Mouse (Mus musculus) heart, embryonic 11.5 days (tissue): ENCODE data around the gene Sema5a. TPM values are rescaled to one million over a fixed set of nuclear protein-coding genes. Genes with fewer than 3 reads are reported as not detected.
A peak's percentile ranks its signal among the peaks of the same experiment; 100 is the strongest.
"Not testable (repeated sequence)": the region's sequence is repeated elsewhere in the genome, so short reads cannot be mapped to it uniquely, and the experiment has no call there.

Source experiments
- ATAC-seq: fragments of 200-750 bp; cut with Nextera tagmentation; replicated peaks from 2 replicates; pipeline ENCODE4 v1.8.0; 2017; ENCODE audit warnings: moderate library complexity; ENCODE audit not compliant: insufficient number of reproducible peaks, low FRiP score, low TSS enrichment
- H3K27ac ChIP-seq: fragments of 300-500 bp; sonication (generic); 2 replicates; pipeline ENCODE4 v1.5.1; 2014; ENCODE audit warnings: mild to moderate bottlenecking, low read depth, low read length
- H3K27me3 ChIP-seq: fragments of 300-500 bp; sonication (generic); 2 replicates; pipeline ENCODE4 v1.6.1; 2014; ENCODE audit warnings: mild to moderate bottlenecking, low read length, mixed read lengths; ENCODE audit not compliant: control insufficient read depth, insufficient read depth
- H3K36me3 ChIP-seq: fragments of 300-500 bp; sonication (generic); 2 replicates; pipeline ENCODE4 v1.6.1; 2014; ENCODE audit warnings: mild to moderate bottlenecking, low read length, moderate library complexity, mixed read lengths; ENCODE audit not compliant: control insufficient read depth, insufficient read depth
- H3K4me1 ChIP-seq: fragments of 300-500 bp; sonication (generic); 2 replicates; pipeline ENCODE4 v1.6.1; 2014; ENCODE audit warnings: low read length; ENCODE audit not compliant: control insufficient read depth, insufficient read depth
- H3K4me2 ChIP-seq: fragments of 300-500 bp; sonication (generic); 2 replicates; pipeline ENCODE4 v1.6.1; 2014; ENCODE audit warnings: mild to moderate bottlenecking, moderate library complexity
- H3K4me3 ChIP-seq: fragments of 300-500 bp; sonication (generic); 2 replicates; pipeline ENCODE4 v1.5.1; 2014; ENCODE audit warnings: low read depth, low read length
- H3K9ac ChIP-seq: fragments of 300-500 bp; sonication (generic); 2 replicates; pipeline ENCODE4 v1.6.1; 2014; ENCODE audit warnings: mild to moderate bottlenecking, low read depth, low read length, moderate library complexity
- H3K9me3 ChIP-seq: fragments of 300-500 bp; sonication (generic); replicated peaks from 2 replicates; pipeline ENCODE4 v1.6.1; 2016; ENCODE audit warnings: low read length; ENCODE audit not compliant: control insufficient read depth
- WGBS: fragments of 180-500 bp; shearing (Covaris S2); extraction: QIAGEN DNeasy Blood & Tissue Kit; methylation state at CpG from one replicate; pipeline ENCODE4 v1.1.7; 2014; ENCODE audit not compliant: insufficient replicate concordance; 5-methylcytosine and 5-hydroxymethylcytosine counted together
- polyA plus RNA-seq: library from polyadenylated mRNA; unstranded; fragments of >200 nt; fragmentation: Nextera tagmentation; extraction: Ambion mirVana; gene quantifications from 2 replicates; pipeline ENCODE4 v1.2.1, GENCODE M21; 2014

Gene Sema5a
- 2.9 and 3.8 TPM in 2 replicates for polyA plus RNA-seq

DNA sequence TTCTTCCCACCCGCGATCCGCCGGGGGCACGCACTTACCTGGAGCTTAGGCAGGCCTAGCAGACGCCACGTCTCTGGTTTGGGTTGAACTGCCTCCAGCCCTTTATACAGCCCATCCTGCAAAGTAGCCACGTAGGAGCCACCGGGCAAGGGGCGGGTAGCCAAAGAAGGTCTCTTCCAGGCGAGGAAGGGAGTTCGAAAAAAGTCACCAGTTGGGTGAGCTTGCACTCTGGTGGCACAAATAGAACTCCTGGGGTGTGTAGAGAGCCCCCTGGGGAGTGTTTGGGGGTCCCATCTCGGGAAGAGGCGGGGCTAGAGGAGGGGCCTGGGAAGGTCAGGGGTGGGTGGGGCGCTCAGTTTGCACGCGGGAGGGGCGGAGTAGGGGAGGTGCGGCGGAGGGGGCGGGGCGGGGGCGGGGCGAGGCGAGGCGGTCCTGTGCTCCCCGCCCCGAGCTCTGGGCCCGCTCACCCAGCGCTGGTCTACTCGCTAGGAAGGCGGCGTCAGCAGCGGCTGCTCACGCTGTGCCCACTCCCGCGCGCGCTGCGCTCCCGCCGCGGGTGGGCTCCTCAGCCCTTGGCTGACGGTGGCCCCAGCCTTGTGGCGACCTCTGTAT is at the start of gene Sema5a:
Gene Sema5a (plus strand): TSS at position 467 of the 612 bp plus-strand sequence.
- H3K27ac ChIP-seq: no peak within 1 kb of the TSS
- peaks cover 11% of the 10 kb centered on the region; the same call in 1 of the 2 replicates for H3K4me1 ChIP-seq
- ATAC-seq: peak; percentile 84
- under 1% methylated on average over 19 of the region's 45 CpGs for WGBS
- no peaks in the 10 kb centered on the region for H3K36me3 ChIP-seq
- peak within 1 kb of the TSS; percentile 69 for H3K9ac ChIP-seq
- H3K4me3 ChIP-seq: peak within 1 kb of the TSS; percentile 60
- peak within 1 kb of the TSS; percentile 100 for H3K4me2 ChIP-seq
- H3K27me3 ChIP-seq: no peaks in the 10 kb centered on the region
- no peaks in the 10 kb centered on the region for H3K9me3 ChIP-seq

DNA sequence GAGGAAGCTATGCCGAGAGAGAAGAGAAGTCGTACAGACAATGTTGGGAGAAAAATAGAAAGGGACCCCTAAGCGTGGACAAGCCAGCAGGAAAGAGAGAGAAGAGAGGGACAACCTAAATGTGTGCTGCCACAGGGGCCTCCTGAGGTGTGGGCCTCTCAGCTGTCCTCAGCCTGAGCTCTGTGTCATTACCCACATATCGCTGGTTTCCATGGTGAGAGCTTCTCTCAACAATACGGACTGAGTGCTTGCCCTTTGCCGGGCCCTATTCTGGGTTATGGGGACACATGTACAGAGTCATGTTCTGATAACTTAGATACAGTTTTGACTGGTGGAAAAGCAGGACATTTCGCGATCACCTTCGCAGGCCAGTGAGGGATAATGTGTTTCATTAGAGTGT is 46.5 kb upstream of the Sema5a start:
- no peaks in the 10 kb centered on the region for H3K27me3 ChIP-seq
- WGBS: 62% methylated on average over 9 of the region's 9 CpGs
- no peak overlapping the region for H3K4me2 ChIP-seq
- no peak overlapping the region for H3K4me3 ChIP-seq
- H3K4me1 ChIP-seq: no peaks in the 10 kb centered on the region
- no peak overlapping the region for H3K9ac ChIP-seq
- no peaks in the 10 kb centered on the region for H3K36me3 ChIP-seq
- no peaks in the 10 kb centered on the region for H3K9me3 ChIP-seq
- no peak overlapping the region for H3K27ac ChIP-seq
- 0 out of 2 replicates have a peak, but pooled peaks have one; percentile 52 for ATAC-seq

DNA sequence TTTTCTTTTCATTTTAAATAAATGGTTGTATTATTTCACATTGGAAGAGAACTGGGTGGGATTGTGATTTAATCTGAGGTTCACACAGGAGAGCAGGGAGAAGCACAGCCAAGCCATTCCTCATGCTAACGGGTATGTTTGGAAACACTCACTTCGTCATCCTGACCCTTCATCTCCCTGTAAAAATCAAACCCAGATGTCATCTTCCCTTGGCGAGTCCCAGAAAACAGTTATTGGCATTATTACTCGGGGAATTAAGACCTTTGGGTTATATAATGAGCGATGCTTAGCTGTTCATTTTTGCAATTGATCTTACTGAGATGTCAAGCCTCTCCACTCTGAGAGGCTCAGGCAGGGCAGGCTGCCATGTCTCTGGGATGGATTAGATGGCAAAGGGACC is 46.0 kb upstream of the Sema5a start:
- Histone ChIP-seq H3K4me2 (no peak overlapping the region), H3K27ac (no peak overlapping the region), H3K9ac (no peak overlapping the region), H3K9me3 (no peaks in the 10 kb centered on the region), H3K27me3 (no peaks in the 10 kb centered on the region), H3K4me1 (no peaks in the 10 kb centered on the region), H3K4me3 (no peak overlapping the region), H3K36me3 (no peaks in the 10 kb centered on the region)
- 74% methylated on average over 5 of the region's 5 CpGs for WGBS
- no peak for ATAC-seq

DNA sequence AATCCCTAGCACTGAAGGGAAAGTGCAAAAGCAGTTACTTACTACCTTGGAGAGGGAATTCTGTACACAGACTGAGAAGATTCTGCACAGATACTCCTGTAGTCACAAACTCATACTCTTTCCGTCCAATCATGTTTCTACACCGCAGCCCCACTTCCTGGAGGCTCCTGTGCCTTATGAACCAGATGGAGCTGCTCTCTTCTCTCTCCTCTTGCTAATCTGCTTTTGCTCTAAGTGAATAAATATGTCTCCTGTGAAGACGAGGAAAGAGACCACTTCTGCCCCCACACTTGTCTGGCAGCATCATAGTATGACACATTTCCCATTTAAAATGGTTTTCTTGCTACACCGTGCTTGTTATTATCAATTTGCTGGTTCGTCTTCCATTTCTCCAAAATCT is 41.4 kb upstream of the Sema5a start:
- WGBS: 76% methylated on average over 5 of the region's 5 CpGs
- Histone ChIP-seq H3K4me3 (no peak overlapping the region), H3K4me1 (no peaks in the 10 kb centered on the region), H3K9me3 (no peaks in the 10 kb centered on the region), H3K9ac (no peak overlapping the region), H3K27ac (no peak overlapping the region), H3K4me2 (no peak overlapping the region), H3K36me3 (no peaks in the 10 kb centered on the region), H3K27me3 (no peaks in the 10 kb centered on the region)
- ATAC-seq: no peak

DNA sequence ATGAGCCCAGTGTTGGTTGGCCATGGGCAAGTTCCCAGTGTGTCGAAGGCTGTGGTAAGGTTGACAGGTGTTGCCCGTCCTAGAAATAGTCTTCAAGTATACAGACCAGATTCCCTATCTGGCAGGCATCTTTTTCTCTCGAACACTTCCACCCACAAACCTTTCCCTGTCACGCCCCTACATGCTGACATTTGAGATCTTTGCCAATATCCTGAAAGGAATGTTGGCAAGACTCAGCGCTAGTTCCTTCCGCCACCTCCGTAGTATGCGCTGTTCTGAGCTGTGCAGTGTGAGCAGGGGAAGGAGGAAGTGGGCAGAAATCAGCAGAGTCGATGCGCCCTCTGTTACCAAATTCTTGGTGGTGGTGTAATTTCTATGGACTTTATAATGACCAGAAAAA is 39.7 kb upstream of the Sema5a start:
- Histone ChIP-seq H3K4me1 (no peaks in the 10 kb centered on the region), H3K4me3 (no peak overlapping the region), H3K36me3 (no peaks in the 10 kb centered on the region), H3K4me2 (no peak overlapping the region), H3K9ac (no peak overlapping the region), H3K27me3 (no peaks in the 10 kb centered on the region), H3K9me3 (no peaks in the 10 kb centered on the region), H3K27ac (no peak overlapping the region)
- ATAC-seq: no peak
- 88% methylated on average over 10 of the region's 10 CpGs for WGBS

DNA sequence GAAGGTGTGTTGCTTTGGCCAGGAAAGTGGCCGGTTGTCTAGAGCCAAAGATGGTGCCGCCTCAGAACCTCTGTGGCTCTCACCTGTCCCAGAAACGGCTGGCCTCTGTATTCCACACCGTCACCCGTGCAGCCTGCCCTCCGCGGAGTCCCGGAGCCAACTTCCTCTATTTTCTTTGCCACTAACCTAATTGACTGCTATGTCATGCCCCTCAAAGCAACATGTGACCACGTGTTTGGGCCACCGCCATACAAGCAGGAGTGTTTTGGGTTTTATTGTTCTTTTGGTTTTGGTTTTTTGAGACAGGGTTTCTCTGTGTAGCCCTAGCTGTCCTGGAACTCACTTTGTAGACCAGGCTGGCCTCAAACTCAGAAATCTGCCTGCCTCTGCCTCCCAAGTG is 29.9 kb upstream of the Sema5a start:
- not testable (repeated sequence) for H3K9me3 ChIP-seq, ATAC-seq, H3K27ac ChIP-seq, H3K9ac ChIP-seq, H3K4me3 ChIP-seq, H3K4me2 ChIP-seq, H3K4me1 ChIP-seq, H3K36me3 ChIP-seq, H3K27me3 ChIP-seq
- 83% methylated on average over 10 of the region's 10 CpGs for WGBS

DNA sequence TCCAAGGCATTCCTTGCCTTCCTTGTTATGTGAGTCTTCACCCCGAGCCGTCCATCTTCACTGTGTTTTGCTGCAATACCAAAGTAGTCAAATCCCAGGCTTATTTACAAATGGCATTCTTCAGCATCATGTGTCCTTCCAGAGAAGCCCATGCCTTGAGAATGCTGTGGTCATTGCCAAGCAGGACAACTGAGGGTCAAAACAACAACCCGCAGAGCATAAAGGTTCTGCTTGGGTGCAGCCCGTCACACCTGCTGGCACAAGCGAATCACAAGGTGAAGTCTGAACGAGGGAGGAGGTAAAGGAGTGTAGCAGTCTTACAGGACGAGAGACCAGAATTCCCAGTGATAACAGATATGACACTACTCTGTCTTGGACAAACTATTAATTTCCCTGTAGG is 21.6 kb upstream of the Sema5a start:
- ATAC-seq: no peak
- no peak overlapping the region for H3K4me3 ChIP-seq

DNA sequence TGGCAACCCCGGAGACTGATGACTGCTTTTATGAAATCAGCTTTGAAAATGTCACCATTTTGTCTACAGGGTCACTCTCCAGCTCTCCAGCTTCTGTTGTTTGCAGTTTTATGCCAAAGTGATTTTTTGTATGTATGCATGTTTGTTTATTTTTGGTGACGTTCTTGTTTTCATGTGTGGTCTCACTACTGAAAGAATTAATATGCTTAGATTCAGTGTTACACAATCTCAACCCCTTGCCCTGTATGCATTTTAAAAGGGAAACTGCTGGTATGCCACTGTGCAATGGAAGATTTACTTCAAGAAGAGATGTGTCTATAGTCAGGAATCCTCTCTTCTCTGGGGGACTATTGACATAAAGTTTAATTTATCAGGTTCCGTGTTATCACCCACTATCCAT is 19.2 kb upstream of the Sema5a start:
- no peaks in the 10 kb centered on the region for H3K9me3 ChIP-seq
- H3K4me3 ChIP-seq: no peak overlapping the region
- H3K27ac ChIP-seq: no peak overlapping the region
- H3K4me1 ChIP-seq: no peaks in the 10 kb centered on the region
- 81% methylated on average over 3 of the region's 3 CpGs for WGBS
- H3K27me3 ChIP-seq: no peaks in the 10 kb centered on the region
- H3K4me2 ChIP-seq: no peak overlapping the region
- no peak for ATAC-seq
- H3K9ac ChIP-seq: no peak overlapping the region
- no peaks in the 10 kb centered on the region for H3K36me3 ChIP-seq

More for the DNA sequence above, 21.6 kb upstream of the Sema5a start:
- Histone ChIP-seq H3K4me2 (no peak overlapping the region), H3K9me3 (no peaks in the 10 kb centered on the region), H3K4me1 (no peaks in the 10 kb centered on the region), H3K27me3 (no peaks in the 10 kb centered on the region), H3K27ac (no peak overlapping the region), H3K9ac (no peak overlapping the region), H3K36me3 (no peaks in the 10 kb centered on the region)
- WGBS: 81% methylated on average over 7 of the region's 7 CpGs

DNA sequence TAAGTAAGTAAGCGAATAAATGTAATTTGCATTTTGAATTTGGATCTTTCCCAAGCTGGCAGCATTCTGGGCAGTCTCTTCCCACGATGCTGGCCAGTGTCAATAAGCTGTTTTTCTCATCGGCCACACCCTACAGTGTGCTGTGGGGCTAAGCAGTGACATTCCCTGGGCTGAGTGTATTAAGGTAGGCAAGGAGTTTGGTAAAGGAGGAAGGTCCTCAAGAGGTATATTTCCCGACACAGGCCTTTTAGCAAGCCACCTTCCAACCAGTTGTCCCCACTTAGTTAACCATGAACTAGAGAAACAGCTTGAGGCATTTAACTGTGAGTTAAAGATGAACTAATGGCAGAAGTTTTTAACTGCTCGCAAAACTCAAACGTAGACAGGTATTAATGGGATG is 18.2 kb upstream of the Sema5a start:
- no peak overlapping the region for H3K4me3 ChIP-seq
- no peak overlapping the region for H3K9ac ChIP-seq
- no peaks in the 10 kb centered on the region for H3K4me1 ChIP-seq
- H3K4me2 ChIP-seq: no peak overlapping the region
- no peak overlapping the region for H3K27ac ChIP-seq
- 81% methylated on average over 6 of the region's 6 CpGs for WGBS
- H3K9me3 ChIP-seq: no peaks in the 10 kb centered on the region
- no peaks in the 10 kb centered on the region for H3K36me3 ChIP-seq
- no peak for ATAC-seq
- no peaks in the 10 kb centered on the region for H3K27me3 ChIP-seq
